Mouse (Mus musculus) heart, postnatal 0 days (tissue): ENCODE data around the gene Slc6a5.

Source experiments
- CTCF ChIP-seq: IDR thresholded peaks from 2 replicates; pipeline ENCODE4 v1.5.1; 2016; ENCODE audit warnings: antibody characterized with exemption, control low read depth, low read depth
- EP300 ChIP-seq: IDR thresholded peaks from 2 replicates; pipeline ENCODE4 v1.6.1; 2016; ENCODE audit warnings: antibody characterized with exemption, low read depth

GRCm38 (mm10) chr7:49985947-49986346 lies 76.0 kb downstream of the Slc6a5 start:
- TF ChIP-seq CTCF (no peak), EP300 (no peak)
